Mouse (Mus musculus) stomach, postnatal 0 days (tissue): Measurements from ENCODE around the gene Ppp3ca.

ENCODE experiments used
- CTCF ChIP-seq: IDR thresholded peaks from 2 replicates; pipeline ENCODE4 v1.5.1; 2016; ENCODE audit warnings: antibody characterized with exemption, low read depth, mild to moderate bottlenecking, moderate library complexity
- EP300 ChIP-seq: optimal IDR thresholded peaks from 2 replicates; pipeline ENCODE3; 2016; ENCODE audit warnings: antibody characterized with exemption

- TF ChIP-seq CTCF (no peak), EP300 (no peak)
Measured at GRCm38 (mm10) chr3:136777380-136777779, 107.5 kb downstream of the Ppp3ca start.
